Mouse (Mus musculus) cerebellum, postnatal 25 days (tissue): ENCODE results near the gene Htr2b.

Source experiments
- DNase-seq, 2 experiments: peaks; one replicate each; pipeline ENCODE4 v3.0.0; 2021; ENCODE audit warnings: mixed read lengths in 2 of 2

Gene Htr2b

GRCm38 (mm10) chr1:86076565-86076964 lies 35.2 kb downstream of the Htr2b start:
- no peak for DNase-seq

GRCm38 (mm10) chr1:86064271-86064991 lies 47.3 kb downstream of the Htr2b start, which contains the start of gene Psmd1:
Gene Psmd1 (plus strand): TSS chr1:86064387.
- peak; percentile 92 for DNase-seq

GRCm38 (mm10) chr1:86062523-86062922 lies 49.2 kb downstream of the Htr2b start:
- DNase-seq: no peak

GRCm38 (mm10) chr1:86058856-86059769 lies 52.7 kb downstream of the Htr2b start:
- peak; percentile 95 to 98 for DNase-seq

- DNase-seq: no peak
Observed at GRCm38 (mm10) chr1:86056284-86056683, 55.5 kb downstream of the Htr2b start.

- no peak for DNase-seq
Observed at GRCm38 (mm10) chr1:86054943-86055342, 56.8 kb downstream of the Htr2b start.

GRCm38 (mm10) chr1:86053198-86053921 lies 58.4 kb downstream of the Htr2b start:
- DNase-seq: peak; percentile 89 to 91
